Mouse (Mus musculus): ENCODE data around the gene Azin2.

GRCm38 (mm10) chr4:128895841-128896240 lies 66.4 kb downstream of the Azin2 start:
- TF ChIP-seq CTCF (IDR thresholded peaks at IDR 0.05; ENCODE audit: low read depth, low read length) (no peak), POLR2A (IDR thresholded peaks at IDR 0.05; ENCODE audit: insufficient read depth, low read length) (no peak), EP300 (IDR thresholded peaks at IDR 0.05; ENCODE audit: insufficient read depth, low read depth, low read length) (no peak)

Measured in ES-Bruce4 (cell line).